Mouse (Mus musculus) MEL (cell line): ENCODE results near the gene Trp53rkb. TPM values are rescaled to one million over a fixed set of nuclear protein-coding genes. Genes with fewer than 3 reads are reported as not detected.

Experiments used
- DNase-seq: peaks from one replicate; pipeline ENCODE4 v3.0.0; 2011; ENCODE audit warnings: low read depth, low spot score
- H3K27ac ChIP-seq: 2 replicates; pipeline ENCODE4 v1.5.1; 2012; ENCODE audit warnings: low read depth, mild to moderate bottlenecking, control low read depth, low read length, moderate library complexity; ENCODE audit not compliant: control insufficient read depth
- H3K27me3 ChIP-seq, 2 experiments: fragments of 150-350 bp in 1 of 2; sonication (generic) in 1 of 2; 2 replicates each; pipeline ENCODE4 v1.6.1; 2012; ENCODE audit warnings: low read length in 2 of 2, mild to moderate bottlenecking in 2 of 2, improper control_type of control experiment in 1 of 2, moderate library complexity in 1 of 2; ENCODE audit not compliant: insufficient read depth in 2 of 2, control insufficient read depth in 1 of 2
- H3K36me3 ChIP-seq, 2 experiments: 2 replicates each; pipeline ENCODE4 v1.6.1; 2012 to 2014; ENCODE audit warnings: low read length in 2 of 2, improper control_type of control experiment in 1 of 2, inconsistent platforms in 1 of 2, mild to moderate bottlenecking in 1 of 2; ENCODE audit not compliant: insufficient read depth in 2 of 2, control insufficient read depth in 1 of 2
- H3K4me1 ChIP-seq, 2 experiments: fragments of 150-350 bp in 1 of 2; sonication (generic) in 1 of 2; 2 replicates each; pipeline ENCODE4 v1.6.1; 2012; ENCODE audit warnings: low read length in 2 of 2, improper control_type of control experiment in 1 of 2, mild to moderate bottlenecking in 1 of 2; ENCODE audit not compliant: insufficient read depth in 2 of 2, control insufficient read depth in 1 of 2
- H3K4me3 ChIP-seq, 2 experiments: fragments of 150-350 bp in 1 of 2; sonication (generic) in 1 of 2; 2 replicates each; pipeline ENCODE4 v1.5.1; 2012; ENCODE audit warnings: low read depth in 2 of 2, low read length in 2 of 2, mild to moderate bottlenecking in 2 of 2, moderate library complexity in 2 of 2, control low read depth in 1 of 2, improper control_type of control experiment in 1 of 2; ENCODE audit not compliant: control insufficient read depth in 1 of 2, insufficient read depth in 1 of 2
- H3K79me2 ChIP-seq: 2 replicates; pipeline ENCODE4 v1.6.1; 2012; ENCODE audit warnings: mild to moderate bottlenecking, low read length, moderate library complexity; ENCODE audit not compliant: control insufficient read depth, poor library complexity, insufficient read depth
- H3K9ac ChIP-seq: 2 replicates; pipeline ENCODE4 v1.6.1; 2012; ENCODE audit warnings: low read depth, mild to moderate bottlenecking, control low read depth, low read length, moderate library complexity; ENCODE audit not compliant: control insufficient read depth, poor library complexity, severe bottlenecking
- H3K9me3 ChIP-seq: fragments of 150-350 bp; sonication (generic); replicated peaks from 2 replicates; pipeline ENCODE4 v1.6.1; 2012; ENCODE audit warnings: mild to moderate bottlenecking, low read length, improper control_type of control experiment, moderate library complexity; ENCODE audit not compliant: insufficient read depth
- ELF1 ChIP-seq: IDR thresholded peaks from 2 replicates; pipeline ENCODE4 v1.6.1; 2014; ENCODE audit warnings: low read depth, mild to moderate bottlenecking, inconsistent platforms, low read length, improper control_type of control experiment, moderate library complexity
- ETS1 ChIP-seq: IDR thresholded peaks from 2 replicates; pipeline ENCODE4 v1.6.1; 2012; ENCODE audit warnings: low read depth, mild to moderate bottlenecking, inconsistent platforms, low read length, improper control_type of control experiment, moderate library complexity
- HCFC1 ChIP-seq: IDR thresholded peaks from 2 replicates; pipeline ENCODE4 v1.6.1; 2012; ENCODE audit warnings: low read depth, mild to moderate bottlenecking, inconsistent platforms, low read length, improper control_type of control experiment, moderate library complexity
- JUND ChIP-seq: IDR thresholded peaks from 2 replicates; pipeline ENCODE4 v1.6.1; 2011; ENCODE audit warnings: low read depth, mild to moderate bottlenecking, improper control_type of control experiment, low read length
- MAX ChIP-seq: IDR thresholded peaks from 2 replicates; pipeline ENCODE4 v1.6.1; 2011; ENCODE audit warnings: low read length, improper control_type of control experiment
- MAZ ChIP-seq: IDR thresholded peaks from 2 replicates; pipeline ENCODE4 v1.6.1; 2012; ENCODE audit warnings: low read depth, mild to moderate bottlenecking, inconsistent platforms, low read length, improper control_type of control experiment
- MXI1 ChIP-seq: IDR thresholded peaks from 2 replicates; pipeline ENCODE4 v1.6.1; 2011; ENCODE audit warnings: mild to moderate bottlenecking, low read depth, low read length, improper control_type of control experiment
- MYC ChIP-seq: IDR thresholded peaks from 2 replicates; pipeline ENCODE4 v1.6.1; 2011; ENCODE audit warnings: low read depth, mild to moderate bottlenecking, low read length, improper control_type of control experiment, moderate library complexity
- POLR2A ChIP-seq, 2 experiments: IDR thresholded peaks; 2 replicates each; pipeline ENCODE4 v1.6.1; 2011 to 2012; ENCODE audit warnings: low read length in 2 of 2, mild to moderate bottlenecking in 2 of 2, control low read depth in 1 of 2, improper control_type of control experiment in 1 of 2, low read depth in 1 of 2, moderate library complexity in 1 of 2; ENCODE audit not compliant: control insufficient read depth in 1 of 2, insufficient read depth in 1 of 2, poor library complexity in 1 of 2
- SIN3A ChIP-seq: IDR thresholded peaks from 2 replicates; pipeline ENCODE4 v1.6.1; 2012; ENCODE audit warnings: low read length, improper control_type of control experiment, inconsistent platforms
- SMC3 ChIP-seq: IDR thresholded peaks from 2 replicates; pipeline ENCODE4 v1.6.1; 2011; ENCODE audit warnings: low read depth, low read length, improper control_type of control experiment
- TAL1 ChIP-seq: IDR thresholded peaks from 2 replicates; pipeline ENCODE4 v1.6.1; 2012; ENCODE audit warnings: mild to moderate bottlenecking, inconsistent platforms, low read length, moderate library complexity, mixed read lengths
- TBP ChIP-seq: IDR thresholded peaks from 2 replicates; pipeline ENCODE4 v1.8.0; 2011; ENCODE audit warnings: low read depth, low read length, improper control_type of control experiment
- TCF12 ChIP-seq: IDR thresholded peaks from 2 replicates; pipeline ENCODE4 v1.6.1; 2014; ENCODE audit warnings: low read depth, mild to moderate bottlenecking, inconsistent platforms, low read length, improper control_type of control experiment, moderate library complexity
- UBTF ChIP-seq: IDR thresholded peaks from 2 replicates; pipeline ENCODE4 v1.6.1; 2012; ENCODE audit warnings: low read depth, mild to moderate bottlenecking, inconsistent platforms, low read length, improper control_type of control experiment, moderate library complexity, borderline replicate concordance; ENCODE audit not compliant: insufficient read depth
- USF1 ChIP-seq: IDR thresholded peaks from 2 replicates; pipeline ENCODE4 v1.6.1; 2014; ENCODE audit warnings: low read depth, mild to moderate bottlenecking, inconsistent platforms, low read length, improper control_type of control experiment, moderate library complexity
- USF2 ChIP-seq, 2 experiments: IDR thresholded peaks; 2 replicates each; pipeline ENCODE4 v1.6.1; 2011 to 2012; ENCODE audit warnings: improper control_type of control experiment in 2 of 2, low read length in 2 of 2, borderline replicate concordance in 1 of 2, inconsistent platforms in 1 of 2, low read depth in 1 of 2, mild to moderate bottlenecking in 1 of 2; ENCODE audit not compliant: insufficient read depth in 1 of 2
- ZKSCAN1 ChIP-seq: IDR thresholded peaks from 2 replicates; pipeline ENCODE4 v1.6.1; 2012; ENCODE audit warnings: low read depth, mild to moderate bottlenecking, inconsistent platforms, low read length, improper control_type of control experiment, moderate library complexity
- ZMIZ1 ChIP-seq: IDR thresholded peaks from 2 replicates; pipeline ENCODE4 v1.6.1; 2012; ENCODE audit warnings: low read depth, mild to moderate bottlenecking, inconsistent platforms, low read length, improper control_type of control experiment, moderate library complexity
- polyA plus RNA-seq, 2 experiments: library from polyadenylated mRNA; stranded (reverse) in 1 of 2; unstranded in 1 of 2; fragments of >175 nt in 1 of 2; fragments of >200 nt in 1 of 2; gene quantifications; 2 replicates each; pipeline versions ENCODE4 v1.2.1 to v1.2.4; 2012; ENCODE audit warnings: low replicate concordance in 2 of 2, low read depth in 1 of 2; ENCODE audit not compliant: insufficient read length in 2 of 2, insufficient read depth in 1 of 2, missing spikeins in 1 of 2
- total RNA-seq: library from RNA; depleted of rRNA; stranded (reverse); fragments of 300-350 nt; gene quantifications from 2 replicates; pipeline ENCODE4 v1.2.3, GENCODE M21; 2012

Gene Trp53rkb
- total and polyA plus RNA-seq, 3 experiments: 6.8 to 8.9 TPM; not detected in 1

DNA sequence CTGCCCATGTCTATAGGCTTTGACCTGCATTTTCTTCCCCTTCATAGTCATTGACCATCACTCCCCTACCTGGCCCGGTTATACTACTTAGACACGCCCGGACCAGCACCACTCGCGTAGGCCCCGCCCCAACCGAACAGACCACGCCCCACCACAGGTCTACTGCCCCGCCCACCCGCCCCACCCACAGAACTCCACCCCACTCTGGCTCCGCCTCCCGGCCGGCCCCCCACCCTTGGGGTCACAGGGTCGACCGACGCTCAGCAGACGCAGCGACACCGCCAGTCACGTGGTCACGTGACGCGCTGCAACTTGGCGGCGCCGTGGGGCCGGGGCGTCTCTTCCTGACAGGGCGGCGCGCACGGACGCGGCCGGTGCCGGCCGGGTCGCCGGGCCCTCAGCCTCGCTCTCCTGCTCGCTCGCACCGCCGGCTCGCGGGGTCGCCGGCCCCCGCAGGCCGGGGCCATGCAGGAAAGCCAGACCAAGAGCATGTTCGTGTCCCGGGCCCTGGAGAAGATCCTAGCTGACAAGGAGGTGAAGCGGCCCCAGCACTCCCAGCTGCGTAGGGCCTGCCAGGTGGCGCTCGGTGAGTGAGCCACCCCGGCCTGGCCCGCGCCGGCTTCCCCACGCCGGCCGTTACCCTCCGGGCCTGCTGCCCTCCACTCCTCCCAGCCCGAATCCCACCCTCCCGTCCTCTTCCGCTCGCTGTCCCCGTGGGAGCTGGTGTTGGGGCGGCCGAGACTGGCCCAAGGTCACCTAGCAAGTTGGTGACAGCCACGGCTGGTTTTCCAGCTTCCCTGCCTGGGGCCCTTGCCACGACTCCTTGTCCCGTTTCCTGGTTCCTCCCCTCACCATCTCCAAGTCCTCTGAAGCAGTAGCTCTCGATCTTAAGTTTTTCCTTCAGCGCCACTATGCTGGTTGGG is 13.2 kb downstream of the Trp53rkb start, which contains the start of gene Arfgef2 (continued):
- peak; percentile 53 for TF ChIP-seq TCF12
- no peak for TF ChIP-seq JUND
- no peak for TF ChIP-seq TAL1
- TF ChIP-seq HCFC1: peak; percentile 85
- no peak for TF ChIP-seq ZKSCAN1
- peak; percentile 88 for TF ChIP-seq MXI1
- peak; percentile 57 for TF ChIP-seq ELF1
- TF ChIP-seq USF1: peak; percentile 96
- peak; percentile 37; the same call in 1 of the 2 replicates for TF ChIP-seq ETS1

- H3K36me3 ChIP-seq: peaks cover 0 to 22% of the 10 kb centered on the region in 2 experiments; a peak in 2 of 4 replicates
- peak overlapping the region; percentile 91 to 96 for H3K4me3 ChIP-seq
- peaks cover 9 to 14% of the 10 kb centered on the region in 2 experiments for H3K4me1 ChIP-seq
- H3K27ac ChIP-seq: peak overlapping the region; percentile 60
- H3K79me2 ChIP-seq: peaks cover 45% of the 10 kb centered on the region
- peak overlapping the region; percentile 90 for H3K9ac ChIP-seq
- H3K27me3 ChIP-seq: no peaks in the 10 kb centered on the region
- DNase-seq: peak; percentile 74
- 0 out of 2 replicates have a peak, but pooled peaks have one; percentile 32 for TF ChIP-seq MYC
- TF ChIP-seq USF2 (IDR thresholded peaks at IDR 0.05; ENCODE audit: borderline replicate concordance in 1 of 2, insufficient read depth in 1 of 2, low read depth in 1 of 2, low read length in 2 of 2): no peak
- TF ChIP-seq SMC3: no peak
- no peak for TF ChIP-seq TAL1
- no peak for TF ChIP-seq POLR2A (IDR thresholded peaks at IDR 0.05; ENCODE audit: control insufficient read depth in 1 of 2, insufficient read depth in 1 of 2, low read depth in 1 of 2, low read length in 2 of 2, poor library complexity in 1 of 2)
- TF ChIP-seq MAX: 0 out of 2 replicates have a peak, but pooled peaks have one; percentile 24
- no peak for TF ChIP-seq MAZ
- 0 out of 2 replicates have a peak, but pooled peaks have one; percentile 28 for TF ChIP-seq TBP
- no peak for TF ChIP-seq ETS1
- TF ChIP-seq UBTF: no peak
- peak; percentile 69 for TF ChIP-seq SIN3A
- TF ChIP-seq ZMIZ1: no peak
- TF ChIP-seq HCFC1: 0 out of 2 replicates have a peak, but pooled peaks have one; percentile 33
- TF ChIP-seq MXI1: peak; percentile 72
- no peaks in the 10 kb centered on the region for H3K9me3 ChIP-seq
Observed at GRCm38 (mm10) chr2:166806173-166806705, 13.9 kb downstream of the Trp53rkb start.
